Mouse (Mus musculus): Measurements from ENCODE around the gene Selenoo.

Gene Selenoo

GRCm38 (mm10) chr15:89126622-89127021 is 37.7 kb downstream of the Selenoo start:
- DNase-seq (ENCODE audit: low read depth, low spot score) = no peak

- no peak for DNase-seq (ENCODE audit: low read depth, low spot score)
Measured at GRCm38 (mm10) chr15:89127364-89127940, 38.6 kb downstream of the Selenoo start.

- DNase-seq (ENCODE audit: low read depth, low spot score) = peak; percentile 88
Measured at GRCm38 (mm10) chr15:89128382-89129350, 39.8 kb downstream of the Selenoo start, which contains the start of gene Hdac10. TSS of gene Hdac10 (minus strand) at chr15:89128700.

DNA sequence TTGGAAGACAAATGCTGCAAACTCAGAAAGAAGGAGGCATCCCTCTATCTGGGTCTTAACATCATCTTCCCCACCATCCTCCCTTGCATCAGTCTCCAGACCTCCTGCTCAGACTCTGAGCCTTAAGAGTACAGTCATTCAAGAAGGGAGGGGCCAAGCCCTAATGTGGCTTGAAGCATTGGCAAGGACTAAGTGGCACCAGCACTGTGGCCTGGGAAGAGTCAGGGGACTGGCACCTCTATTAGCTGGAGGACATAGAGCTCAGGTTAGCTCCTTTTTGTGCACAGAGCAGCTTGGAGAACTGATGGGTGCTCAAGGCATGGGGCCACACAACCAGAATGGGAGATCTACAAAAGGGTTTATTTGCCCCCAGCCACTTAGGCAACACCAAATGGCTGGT is 41.4 kb downstream of the Selenoo start:
- DNase-seq (ENCODE audit: low read depth, low spot score) = no peak

DNA sequence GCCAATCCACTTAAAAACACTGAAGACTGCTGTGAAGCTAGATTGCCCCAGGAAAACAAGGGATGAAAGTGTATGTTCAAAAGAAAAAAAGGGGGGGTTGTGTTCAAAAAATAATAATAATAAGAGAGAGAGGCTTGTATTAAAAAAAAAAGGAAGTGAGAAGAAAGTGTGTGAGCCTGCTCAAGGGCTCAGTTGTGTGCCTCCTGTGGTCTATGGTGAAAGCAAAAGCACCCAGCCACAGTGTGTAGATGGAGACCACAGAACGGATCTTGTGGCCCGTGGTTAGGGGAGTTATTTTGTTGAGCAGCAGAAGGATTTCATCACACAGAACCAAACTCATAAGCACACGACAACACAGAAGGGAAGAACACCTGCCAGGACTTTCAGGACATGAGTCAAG is 42.4 kb downstream of the Selenoo start:
- DNase-seq (ENCODE audit: low read depth, low spot score) = no peak

DNA sequence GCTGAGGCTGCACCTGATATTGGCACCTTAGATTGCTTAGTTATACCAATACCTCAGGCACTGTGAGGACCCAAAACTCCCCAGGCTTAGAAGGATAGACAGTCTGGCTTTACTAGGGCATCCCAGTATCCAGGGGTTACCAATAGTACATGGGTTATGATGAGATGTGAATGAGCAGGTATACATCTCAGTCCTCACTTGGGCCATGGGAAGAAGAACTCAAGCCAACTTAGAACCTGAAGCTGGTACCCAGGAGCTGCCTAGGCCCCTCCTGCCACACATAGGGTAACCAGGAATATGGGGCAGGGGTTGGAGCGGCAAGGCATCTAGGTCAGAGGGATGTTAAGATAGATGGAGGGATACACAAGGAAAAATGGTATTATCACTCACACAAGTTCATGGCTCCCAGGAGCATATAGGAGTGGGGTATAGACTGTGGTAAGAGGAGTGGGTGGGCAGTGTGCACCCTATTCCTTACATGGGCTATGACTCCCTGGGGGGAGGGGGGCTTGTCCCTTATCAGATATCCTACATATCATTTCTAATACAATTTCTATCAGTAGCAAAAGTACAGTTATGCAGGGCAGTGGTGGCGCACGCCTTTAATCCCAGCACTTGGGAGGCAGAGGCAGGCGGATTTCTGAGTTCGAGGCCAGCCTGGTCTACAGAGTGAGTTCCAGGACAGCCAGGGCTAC is 47.7 kb downstream of the Selenoo start:
- DNase-seq (ENCODE audit: low read depth, low spot score) = no peak

DNA sequence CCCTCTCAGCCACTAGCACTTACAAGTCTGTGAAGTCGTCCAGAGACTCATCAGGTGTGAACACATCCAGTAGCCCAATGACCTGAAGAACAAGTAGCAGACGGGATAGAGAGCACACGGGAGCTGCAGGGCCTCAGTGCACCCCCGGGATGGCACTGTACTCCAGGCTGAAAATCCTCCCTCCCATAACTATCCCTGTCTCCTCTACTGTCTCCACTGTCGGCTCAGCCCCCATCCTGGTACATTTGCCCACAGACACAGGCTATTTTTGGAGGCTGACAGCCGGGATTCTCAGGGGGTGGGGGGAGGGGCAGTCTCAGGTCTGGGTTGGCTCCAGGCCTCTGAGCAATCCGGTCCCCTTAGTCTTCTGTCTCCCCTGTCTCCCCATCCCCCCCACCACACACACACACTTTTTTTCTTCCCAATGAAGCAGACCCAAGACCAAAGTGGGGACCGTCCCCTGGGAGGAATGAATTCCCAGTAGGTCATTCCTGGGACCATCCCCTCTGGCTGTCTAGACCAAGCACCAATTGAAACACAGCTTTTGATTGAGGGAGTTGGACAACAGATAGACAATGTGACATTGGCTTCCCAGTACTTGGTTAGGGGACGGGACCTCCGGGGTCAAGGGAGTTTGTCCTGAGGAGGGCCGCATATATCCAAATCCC is 48.6 kb downstream of the Selenoo start:
- DNase-seq (ENCODE audit: low read depth, low spot score) = no peak

DNA sequence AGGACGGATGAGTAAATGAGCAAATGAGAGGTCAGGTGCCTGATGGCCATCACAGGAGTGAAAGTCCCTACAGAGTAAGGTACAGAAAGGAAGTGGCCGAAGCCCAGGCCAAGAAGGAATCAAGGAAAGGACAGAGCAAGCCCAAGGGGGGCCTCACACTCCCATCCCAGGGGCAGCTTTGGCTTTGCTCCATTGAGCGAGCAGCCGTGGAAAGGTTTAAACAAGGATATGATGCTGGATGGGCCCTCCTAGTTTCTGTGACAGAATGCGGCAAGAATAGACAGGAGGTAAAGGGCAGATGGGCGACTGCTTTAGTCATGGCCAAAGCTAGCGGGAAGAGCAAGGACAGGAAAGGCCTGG is 49.1 kb downstream of the Selenoo start:
- DNase-seq (ENCODE audit: low read depth, low spot score) = no peak

DNA sequence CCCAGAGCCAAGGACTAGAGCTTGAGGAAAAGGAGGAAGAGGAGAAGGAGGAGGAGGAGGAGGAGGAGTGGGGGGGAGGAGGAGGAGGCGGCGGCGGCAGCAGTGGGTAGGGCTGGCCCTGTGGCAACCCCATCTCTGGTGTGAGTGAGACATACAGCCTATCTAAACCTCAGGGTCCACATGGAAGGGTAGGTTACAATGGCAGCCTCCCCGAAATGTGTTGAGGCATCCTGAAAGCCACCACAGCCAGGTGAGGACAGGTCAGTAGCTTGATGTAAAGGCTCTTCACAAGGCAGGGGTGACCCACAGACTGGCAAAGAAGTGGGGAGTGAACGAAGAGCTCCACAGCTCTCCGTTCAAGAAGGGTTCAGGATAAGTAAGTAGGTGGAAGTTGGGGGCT is 49.6 kb downstream of the Selenoo start:
- DNase-seq (ENCODE audit: low read depth, low spot score) = no peak

DNA sequence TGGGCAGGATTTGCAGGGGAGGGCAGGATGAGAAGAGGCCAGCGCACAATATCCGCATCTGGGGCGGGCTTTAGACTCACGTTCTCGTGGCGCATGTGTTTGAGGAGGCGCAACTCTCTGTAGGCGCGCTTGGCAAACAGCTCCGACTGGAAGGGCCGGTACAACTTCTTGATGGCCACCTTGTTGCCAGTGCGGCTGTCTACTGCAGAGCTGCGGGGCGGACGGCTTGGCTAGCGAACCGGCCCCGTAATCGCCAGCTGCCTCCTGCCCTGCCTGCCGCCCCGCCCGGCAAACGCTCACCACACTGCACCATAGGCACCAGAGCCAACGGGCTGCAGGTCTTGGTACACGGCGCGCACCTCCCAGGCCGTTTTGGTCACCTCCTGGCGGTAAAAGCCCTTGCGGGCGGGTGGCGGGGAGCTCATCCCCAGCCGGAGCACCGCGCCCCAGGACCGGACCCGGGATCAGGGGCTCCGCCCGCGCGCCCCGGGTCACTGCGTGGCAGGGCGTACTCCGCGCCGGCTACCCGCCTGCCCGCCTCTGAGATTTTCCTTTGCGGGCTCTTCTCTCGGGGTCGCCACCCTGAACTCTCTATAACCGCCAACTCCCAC is 51.3 kb downstream of the Selenoo start:
- DNase-seq (ENCODE audit: low read depth, low spot score) = peak; percentile 43

GRCm38 (mm10) chr15:89140659-89141252 is 51.9 kb downstream of the Selenoo start, which contains the start of gene Mapk12:
TSS of gene Mapk12 (minus strand) at chr15:89140703.
- peak; percentile 76 for DNase-seq (ENCODE audit: low read depth, low spot score)

- DNase-seq (ENCODE audit: low read depth, low spot score) = no peak
Measured at GRCm38 (mm10) chr15:89141443-89141842, 52.6 kb downstream of the Selenoo start.

- no peak for DNase-seq (ENCODE audit: low read depth, low spot score)
Measured at GRCm38 (mm10) chr15:89141905-89142304, 53.0 kb downstream of the Selenoo start.

- no peak for DNase-seq (ENCODE audit: low read depth, low spot score)
Measured at GRCm38 (mm10) chr15:89143134-89143533, 54.2 kb downstream of the Selenoo start.

GRCm38 (mm10) chr15:89144965-89145364 is 56.1 kb downstream of the Selenoo start:
- DNase-seq (ENCODE audit: low read depth, low spot score) = no peak

DNA sequence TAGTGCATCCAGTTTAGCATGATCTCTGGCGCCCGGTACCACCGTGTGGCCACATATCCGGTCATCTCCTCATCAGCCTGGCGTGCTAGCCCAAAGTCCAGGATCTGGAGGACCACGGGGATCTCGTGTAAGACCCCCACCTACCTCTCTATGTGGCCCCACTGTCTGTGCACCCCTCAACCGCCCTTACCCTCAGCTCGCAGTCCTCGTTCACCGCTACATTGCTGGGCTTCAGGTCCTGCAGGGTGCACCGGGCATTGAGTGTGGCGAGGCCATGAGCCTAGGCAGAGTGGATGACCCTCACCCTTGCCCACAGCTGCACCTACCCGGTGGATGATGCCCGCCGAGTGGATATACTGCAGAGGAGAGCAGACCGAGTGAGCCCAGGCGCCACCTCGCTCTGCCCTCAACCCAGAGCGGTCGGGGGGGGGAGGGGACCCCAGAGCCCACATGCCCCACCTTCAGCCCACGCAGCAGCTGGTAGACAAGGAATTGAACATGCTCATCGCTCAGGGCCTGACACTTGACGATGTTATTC is 57.0 kb downstream of the Selenoo start:
- no peak for DNase-seq (ENCODE audit: low read depth, low spot score)

- DNase-seq (ENCODE audit: low read depth, low spot score) = peak; percentile 88
Measured at GRCm38 (mm10) chr15:89146537-89146936, 57.7 kb downstream of the Selenoo start.

DNA sequence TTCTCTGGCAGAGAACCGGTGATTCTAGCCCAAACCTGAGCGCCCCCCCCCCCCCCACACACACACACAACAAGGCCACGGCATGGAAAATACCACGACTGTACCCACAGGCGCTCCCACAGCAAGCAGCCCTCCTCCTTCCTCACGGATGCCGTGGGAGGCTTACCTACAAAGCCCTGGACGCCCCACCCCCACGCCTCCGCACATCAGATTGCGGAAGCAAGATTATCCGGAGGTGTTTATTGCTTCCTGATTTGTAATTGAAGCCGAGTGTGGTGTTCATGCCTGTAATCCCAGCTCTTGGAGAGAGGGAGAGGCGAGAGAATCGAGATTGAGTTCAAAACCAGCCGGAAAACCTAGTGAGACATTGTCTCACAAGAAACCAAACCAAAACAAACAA is 58.1 kb downstream of the Selenoo start:
- no peak for DNase-seq (ENCODE audit: low read depth, low spot score)

DNA sequence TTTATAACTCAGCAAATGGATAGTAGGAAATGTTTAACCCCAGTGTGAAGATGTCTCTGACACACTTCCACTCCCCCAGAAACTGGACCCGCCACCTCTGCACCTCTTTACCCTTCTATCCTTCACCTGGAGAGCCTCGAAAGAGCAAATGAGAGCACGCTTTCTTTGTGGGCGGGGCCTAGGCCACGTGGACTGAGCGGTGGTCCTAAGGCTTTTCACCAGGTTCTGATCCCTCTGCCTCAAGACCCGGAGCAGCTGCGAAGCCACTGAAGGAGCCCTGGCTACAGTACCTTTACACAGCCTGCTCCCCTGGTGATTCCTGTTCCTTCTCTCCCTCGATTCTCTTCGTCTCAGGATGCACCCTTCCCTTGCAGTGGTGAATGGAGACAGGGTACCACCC is 58.6 kb downstream of the Selenoo start:
- DNase-seq (ENCODE audit: low read depth, low spot score) = no peak

GRCm38 (mm10) chr15:89147895-89148294 is 59.0 kb downstream of the Selenoo start:
- DNase-seq (ENCODE audit: low read depth, low spot score) = no peak
